Mouse (Mus musculus) forebrain, embryonic 13.5 days (tissue): Measurements from ENCODE around the gene Lrrc10b. TPM values are rescaled to one million over a fixed set of nuclear protein-coding genes. Genes with fewer than 3 reads are reported as not detected.

ENCODE experiments used
- ATAC-seq: fragments of 200-750 bp; cut with Nextera tagmentation; 2 replicates; pipeline ENCODE4 v1.8.0; 2017
- H3K27ac ChIP-seq: fragments of 300-500 bp; sonication (generic); 2 replicates; pipeline ENCODE4 v1.5.1; 2015; ENCODE audit warnings: inconsistent platforms, mild to moderate bottlenecking, moderate library complexity
- H3K27me3 ChIP-seq: fragments of 300-500 bp; sonication (generic); 2 replicates; pipeline ENCODE4 v1.6.1; 2015; ENCODE audit warnings: mild to moderate bottlenecking, inconsistent platforms
- H3K36me3 ChIP-seq: fragments of 300-500 bp; sonication (generic); 2 replicates; pipeline ENCODE4 v1.6.1; 2015; ENCODE audit warnings: mild to moderate bottlenecking, inconsistent platforms; ENCODE audit not compliant: poor library complexity, severe bottlenecking
- H3K4me1 ChIP-seq: fragments of 300-500 bp; sonication (generic); 2 replicates; pipeline ENCODE4 v1.6.1; 2015; ENCODE audit warnings: inconsistent platforms
- H3K4me2 ChIP-seq: fragments of 300-500 bp; sonication (generic); 2 replicates; pipeline ENCODE4 v1.6.1; 2015; ENCODE audit warnings: inconsistent platforms, mild to moderate bottlenecking, moderate library complexity
- H3K4me3 ChIP-seq: fragments of 300-500 bp; sonication (generic); 2 replicates; pipeline ENCODE4 v1.5.1; 2015; ENCODE audit warnings: mild to moderate bottlenecking, inconsistent platforms
- H3K9ac ChIP-seq: fragments of 300-500 bp; sonication (generic); 2 replicates; pipeline ENCODE4 v1.6.1; 2015; ENCODE audit warnings: mild to moderate bottlenecking, inconsistent platforms
- H3K9me3 ChIP-seq: fragments of 300-500 bp; sonication (generic); replicated peaks from 2 replicates; pipeline ENCODE4 v1.6.1; 2016; ENCODE audit warnings: inconsistent platforms
- WGBS: fragments of 180-500 bp; shearing (Covaris S2); methylation state at CpG from one replicate; pipeline ENCODE4 v1.1.7; 2015; 5-methylcytosine and 5-hydroxymethylcytosine counted together
- polyA plus RNA-seq: library from polyadenylated mRNA; unstranded; fragments of >200 nt; fragmentation: Nextera tagmentation; extraction: Ambion mirVana; gene quantifications from 2 replicates; pipeline ENCODE4 v1.2.1, GENCODE M21; 2015

The Lrrc10b gene
- polyA plus RNA-seq, 1 experiment from 2014 or later, result 0.25 TPM

DNA sequence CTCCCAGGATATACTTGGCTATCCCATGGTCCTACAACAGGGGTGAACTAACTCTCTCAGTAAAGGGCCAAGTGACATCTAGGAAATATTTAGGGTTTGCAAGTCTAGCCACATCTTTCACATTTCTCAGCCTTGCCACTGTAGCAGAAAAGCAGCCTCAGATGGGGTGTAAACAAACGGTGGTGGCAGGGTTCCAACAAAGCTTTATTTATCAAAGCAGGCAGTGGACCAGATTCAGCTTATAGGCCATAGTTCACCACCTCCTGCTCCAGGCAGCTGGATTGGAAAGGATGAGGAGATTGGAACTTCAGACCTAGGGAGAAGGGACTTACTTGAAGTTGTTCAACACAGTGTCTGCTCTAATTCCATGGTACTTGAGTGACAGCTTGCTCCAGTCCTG lies 32.5 kb downstream of the Lrrc10b start:
- Histone ChIP-seq H3K4me3 (no peak overlapping the region), H3K4me1 (peaks cover 24% of the 10 kb centered on the region), H3K9ac (no peak overlapping the region), H3K27ac (no peak overlapping the region), H3K36me3 (no peaks in the 10 kb centered on the region), H3K27me3 (peaks cover 6% of the 10 kb centered on the region; the same call in 1 of the 2 replicates), H3K4me2 (no peak overlapping the region), H3K9me3 (no peaks in the 10 kb centered on the region)
- WGBS, result 54% methylated on average over 1 of the region's 1 CpGs
- no peak for ATAC-seq

DNA sequence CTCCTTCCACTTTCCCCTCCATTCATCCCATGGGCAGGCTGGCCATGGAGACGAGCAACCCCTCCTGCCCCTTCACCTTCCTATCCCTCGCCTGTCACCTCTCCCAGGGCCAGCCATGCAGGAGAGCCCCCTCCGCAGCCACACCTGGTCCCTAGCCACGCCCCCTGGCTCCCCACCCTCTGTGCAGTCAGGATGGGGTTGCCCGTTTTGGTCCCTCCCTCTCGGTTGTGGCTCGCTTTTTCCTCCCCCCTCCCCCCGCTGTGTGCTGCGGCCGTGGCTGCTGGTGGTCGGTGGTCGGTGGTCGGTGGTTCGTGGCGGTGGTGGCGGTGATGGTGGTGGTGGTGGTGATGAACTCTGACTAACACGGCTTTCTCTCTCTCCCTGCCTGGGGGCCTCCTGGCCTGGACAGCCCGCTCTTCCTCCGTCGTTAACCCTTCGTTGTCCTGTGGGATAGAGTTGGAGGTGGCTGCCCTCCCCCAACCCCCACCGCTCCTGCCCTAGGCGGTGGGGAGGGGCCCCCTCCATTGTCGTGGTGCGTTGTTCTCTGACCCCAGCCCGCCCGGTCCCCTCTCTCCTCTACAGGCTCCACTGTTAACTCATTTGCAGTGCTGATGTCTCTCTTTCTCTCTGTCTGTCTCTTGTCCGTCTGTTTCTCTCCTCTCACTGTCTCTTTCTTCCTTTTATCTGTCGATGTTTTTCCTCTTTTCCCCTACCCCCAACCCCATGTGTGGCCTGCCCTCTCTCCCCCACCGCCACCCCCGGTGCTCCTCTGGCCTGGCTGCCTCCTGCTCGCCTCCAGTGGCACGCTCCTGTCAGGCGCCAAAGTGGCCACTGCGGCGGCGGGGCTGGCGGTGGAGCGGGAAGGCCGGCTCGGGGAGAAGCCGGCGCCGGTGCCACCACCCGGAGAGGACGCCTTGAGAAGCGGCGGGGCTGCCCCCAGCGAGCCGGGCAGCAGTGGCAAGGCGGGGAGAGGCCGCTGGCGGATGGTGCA lies 35.0 kb downstream of the Lrrc10b start:
- WGBS, result 4% methylated on average over 53 of the region's 53 CpGs
- no peak overlapping the region for H3K27ac ChIP-seq
- H3K4me1 ChIP-seq, result peaks cover 27% of the 10 kb centered on the region
- ATAC-seq, result peak; percentile 44
- peaks cover 6% of the 10 kb centered on the region; the same call in 1 of the 2 replicates for H3K27me3 ChIP-seq
- H3K9ac ChIP-seq, result peak overlapping the region; percentile 50
- peak overlapping the region; percentile 28 for H3K4me3 ChIP-seq
- H3K4me2 ChIP-seq, result peak overlapping the region; percentile 60
- H3K36me3 ChIP-seq, result 0 out of 2 replicates have a peak, but pooled peaks cover 5% of the 10 kb centered on the region
- H3K9me3 ChIP-seq, result no peaks in the 10 kb centered on the region

DNA sequence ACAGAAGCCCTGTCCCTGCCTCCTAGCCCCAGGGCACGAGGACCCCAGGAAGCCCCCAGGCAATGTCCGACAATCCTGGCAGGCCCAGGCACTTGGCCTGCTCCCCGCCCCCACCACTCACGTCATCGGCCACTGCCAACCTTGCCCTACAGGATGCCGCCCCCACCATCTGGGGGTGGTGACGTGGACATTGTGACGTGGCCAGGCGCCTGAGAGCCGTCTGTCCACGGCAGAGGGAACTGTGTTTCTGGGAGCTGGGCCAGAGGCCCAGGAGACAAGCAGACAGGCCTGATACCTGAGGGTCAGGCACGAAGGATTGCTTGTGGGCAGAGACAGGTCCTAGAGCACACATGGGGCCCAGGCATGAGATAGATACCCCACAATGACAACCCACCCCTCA lies 39.8 kb downstream of the Lrrc10b start:
- no peaks in the 10 kb centered on the region for H3K9me3 ChIP-seq
- H3K9ac ChIP-seq, result no peak overlapping the region
- ATAC-seq, result no peak
- no peaks in the 10 kb centered on the region for H3K27me3 ChIP-seq
- H3K4me2 ChIP-seq, result no peak overlapping the region
- 0 out of 2 replicates have a peak, but pooled peaks cover 5% of the 10 kb centered on the region for H3K36me3 ChIP-seq
- H3K4me3 ChIP-seq, result no peak overlapping the region
- peaks cover 50% of the 10 kb centered on the region for H3K4me1 ChIP-seq
- 75% methylated on average over 12 of the region's 12 CpGs for WGBS
- no peak overlapping the region for H3K27ac ChIP-seq

DNA sequence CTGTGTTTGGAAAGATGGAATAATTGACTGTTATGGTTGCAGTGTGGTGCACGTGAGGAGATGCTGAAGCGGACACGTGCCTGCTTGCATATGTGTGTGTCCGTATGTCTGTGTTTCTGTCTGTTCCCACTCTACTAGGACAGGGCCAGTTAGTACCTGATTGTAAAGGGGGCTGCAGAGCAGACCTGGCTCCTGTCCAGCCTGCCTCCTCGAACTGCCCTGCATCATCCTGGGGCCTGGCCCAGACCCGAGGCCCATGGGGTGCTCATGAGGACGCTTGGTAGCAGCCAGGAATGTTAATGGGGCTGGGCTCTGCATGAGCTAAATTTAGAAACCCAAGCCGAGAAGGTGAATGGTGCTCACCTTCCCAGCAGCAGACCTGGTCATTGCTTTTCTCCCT lies 40.4 kb downstream of the Lrrc10b start:
- no peak overlapping the region for H3K4me3 ChIP-seq
- 52% methylated on average over 8 of the region's 8 CpGs for WGBS
- no peak overlapping the region; the same call in 1 of the 2 replicates for H3K9ac ChIP-seq
- peaks cover 50% of the 10 kb centered on the region for H3K4me1 ChIP-seq
- H3K9me3 ChIP-seq, result no peaks in the 10 kb centered on the region
- 0 out of 2 replicates have a peak overlapping the region, but pooled peaks have one; percentile 4 for H3K27ac ChIP-seq
- H3K4me2 ChIP-seq, result no peak overlapping the region
- H3K27me3 ChIP-seq, result no peaks in the 10 kb centered on the region
- 0 out of 2 replicates have a peak, but pooled peaks cover 5% of the 10 kb centered on the region for H3K36me3 ChIP-seq
- no peak for ATAC-seq

DNA sequence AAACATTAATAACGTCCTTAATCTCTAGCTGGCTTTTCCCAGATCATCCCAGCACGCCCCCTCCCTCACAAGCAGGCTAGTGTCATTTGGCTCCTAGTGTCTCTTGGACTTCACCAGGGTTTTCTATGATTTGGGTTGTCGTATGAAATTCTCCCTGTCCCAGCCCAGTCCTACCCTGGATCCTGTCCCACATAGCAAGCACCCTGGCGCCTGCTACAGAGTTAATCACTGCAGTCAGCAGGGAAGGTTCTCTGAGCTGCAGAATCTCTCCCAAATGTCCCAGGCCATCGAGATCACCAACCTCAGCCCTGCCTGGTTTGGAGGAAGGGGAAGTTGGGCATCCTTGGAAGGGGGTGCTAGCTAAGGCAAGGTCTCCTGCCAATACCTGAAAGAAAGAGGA lies 41.8 kb downstream of the Lrrc10b start:
- H3K27me3 ChIP-seq, result no peaks in the 10 kb centered on the region
- H3K36me3 ChIP-seq, result 0 out of 2 replicates have a peak, but pooled peaks cover 5% of the 10 kb centered on the region
- no peak overlapping the region for H3K4me3 ChIP-seq
- H3K9me3 ChIP-seq, result no peaks in the 10 kb centered on the region
- ATAC-seq, result no peak
- H3K9ac ChIP-seq, result no peak overlapping the region
- 82% methylated on average over 5 of the region's 5 CpGs for WGBS
- H3K27ac ChIP-seq, result no peak overlapping the region
- no peak overlapping the region for H3K4me2 ChIP-seq
- H3K4me1 ChIP-seq, result peaks cover 44% of the 10 kb centered on the region

DNA sequence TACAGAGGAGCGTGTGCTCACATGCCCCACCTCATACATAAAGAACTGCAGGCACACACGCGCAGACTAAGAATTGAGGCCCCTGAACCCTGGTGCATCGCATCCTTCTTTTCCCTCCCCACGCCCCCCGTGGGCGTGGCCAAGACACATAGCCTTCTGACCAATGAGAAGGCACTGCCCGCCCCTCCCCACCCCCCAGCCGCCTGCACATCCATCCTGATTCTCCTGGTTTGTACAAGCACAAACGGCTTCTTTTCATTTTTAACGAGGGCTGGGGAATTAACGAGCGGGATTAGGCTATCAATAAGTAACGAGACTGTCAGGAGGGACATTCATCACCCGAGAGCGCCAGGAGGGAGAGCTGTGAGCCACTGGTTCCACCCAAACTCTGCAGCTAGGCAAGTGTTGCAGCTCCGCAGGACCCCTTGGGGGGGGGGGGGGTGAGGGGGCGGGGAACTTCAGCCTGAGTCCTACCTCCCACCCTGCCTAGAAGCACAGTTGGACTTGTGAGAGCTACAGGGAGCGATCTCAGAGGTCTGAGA lies 43.5 kb downstream of the Lrrc10b start:
- peaks cover 44% of the 10 kb centered on the region for H3K4me1 ChIP-seq
- WGBS, result 0% methylated on average over 17 of the region's 19 CpGs
- peak overlapping the region; percentile 50; the same call in 1 of the 2 replicates for H3K9ac ChIP-seq

More for the DNA sequence above, 43.5 kb downstream of the Lrrc10b start:
- H3K27ac ChIP-seq, result peak overlapping the region; percentile 86
- H3K4me2 ChIP-seq, result peak overlapping the region; percentile 60
- peak; percentile 93 for ATAC-seq
- H3K36me3 ChIP-seq, result 0 out of 2 replicates have a peak, but pooled peaks cover 5% of the 10 kb centered on the region
- peak overlapping the region; percentile 38 for H3K4me3 ChIP-seq
- H3K9me3 ChIP-seq, result no peaks in the 10 kb centered on the region
- no peaks in the 10 kb centered on the region for H3K27me3 ChIP-seq

Other genes starting within 250 kb of the Lrrc10b start
- 0.22 and 0.31 TPM in 2 replicates for gene Myrf, start 216.7 kb downstream of the Lrrc10b start, polyA plus RNA-seq
- gene Dagla, start 152.6 kb downstream of the Lrrc10b start, polyA plus RNA-seq, result 3.2 TPM in 2 replicates
- gene Syt7, start 68.4 kb downstream of the Lrrc10b start, polyA plus RNA-seq, result 4.4 and 5.0 TPM in 2 replicates
- 1.5 and 1.9 TPM in 2 replicates for gene Ppp1r32, start 25.5 kb upstream of the Lrrc10b start, polyA plus RNA-seq
- 50.6 and 54.3 TPM in 2 replicates for gene Cpsf7, start 67.8 kb upstream of the Lrrc10b start, polyA plus RNA-seq
- gene Sdhaf2, start 68.7 kb upstream of the Lrrc10b start, polyA plus RNA-seq, result 60.6 and 61.2 TPM in 2 replicates
- gene Tmem216, start 98.8 kb upstream of the Lrrc10b start, polyA plus RNA-seq, result 50.8 and 61.6 TPM in 2 replicates
- gene Cyb561a3, start 119.7 kb upstream of the Lrrc10b start, polyA plus RNA-seq, result 14.3 and 15.5 TPM in 2 replicates
- gene Tmem138, start 119.9 kb upstream of the Lrrc10b start, polyA plus RNA-seq, result 44.7 and 50.4 TPM in 2 replicates
- gene Ddb1, start 147.9 kb upstream of the Lrrc10b start, polyA plus RNA-seq, result 278 and 318 TPM in 2 replicates
- 19.8 and 24.2 TPM in 2 replicates for gene Tkfc, start 148.2 kb upstream of the Lrrc10b start, polyA plus RNA-seq
- gene Vwce, start 176.7 kb upstream of the Lrrc10b start, polyA plus RNA-seq, result 0.27 and 0.91 TPM in 2 replicates
- gene Pga5, start 220.6 kb upstream of the Lrrc10b start, polyA plus RNA-seq, result not detected in 2 replicates
- 32.1 and 33.3 TPM in 2 replicates for gene Vps37c, start 231.3 kb upstream of the Lrrc10b start, polyA plus RNA-seq